Mouse (Mus musculus) liver, postnatal 0 days (tissue): Measurements from ENCODE around the gene Dtd2.
A peak's percentile ranks its signal among the peaks of the same experiment; 100 is the strongest.

ENCODE experiments used
- CTCF ChIP-seq: sonication (generic); IDR thresholded peaks from 2 replicates; pipeline ENCODE4 v1.5.1; 2016; ENCODE audit warnings: antibody characterized with exemption, low read depth
- EP300 ChIP-seq: IDR thresholded peaks from 2 replicates; pipeline ENCODE4 v1.6.1; 2016; ENCODE audit warnings: antibody characterized with exemption, low read depth, mild to moderate bottlenecking

DNA sequence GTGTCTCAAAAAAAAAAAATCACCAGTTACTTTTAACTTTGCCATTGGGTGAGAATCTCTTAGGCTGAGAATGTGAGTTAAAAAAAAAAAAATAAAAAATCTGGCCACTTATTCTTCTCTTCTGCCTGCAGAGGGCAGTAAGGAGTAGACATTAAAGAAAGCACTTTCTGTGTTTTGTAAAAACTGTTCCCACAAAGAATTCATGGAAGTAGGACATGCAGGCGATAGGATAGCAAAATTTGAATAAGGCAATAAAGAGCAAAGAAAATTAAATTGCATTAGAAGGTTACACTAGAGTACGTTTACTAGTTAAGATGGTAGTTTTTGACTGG, 4.3 kb upstream of the Dtd2 start:
- TF ChIP-seq CTCF (peak; percentile 54), EP300 (no peak)
